Mouse (Mus musculus) layer of hippocampus, adult 9-11 months (tissue): ENCODE data around the gene Trpm2.
A peak's percentile ranks its signal among the peaks of the same experiment; 100 is the strongest.

ENCODE experiments used
- DNase-seq: peaks from one replicate; pipeline ENCODE4 v3.0.0; 2022

Trpm2 gene

GRCm38 (mm10) chr10:77901871-77902210 is 68.5 kb downstream of the Trpm2 start:
- no peak for DNase-seq

- no peak for DNase-seq
Measured at GRCm38 (mm10) chr10:77900903-77901818, 69.2 kb downstream of the Trpm2 start.

GRCm38 (mm10) chr10:77900126-77900525 is 70.2 kb downstream of the Trpm2 start:
- no peak for DNase-seq

GRCm38 (mm10) chr10:77895562-77895961 is 74.8 kb downstream of the Trpm2 start:
- no peak for DNase-seq

- peak; percentile 56 for DNase-seq
Measured at GRCm38 (mm10) chr10:77890987-77891565, 79.3 kb downstream of the Trpm2 start.

GRCm38 (mm10) chr10:77886007-77886747 is 84.2 kb downstream of the Trpm2 start:
- no peak for DNase-seq

GRCm38 (mm10) chr10:77882553-77882952 is 87.8 kb downstream of the Trpm2 start:
- DNase-seq = no peak

GRCm38 (mm10) chr10:77880305-77880704 is 90.1 kb downstream of the Trpm2 start:
- peak; percentile 49 for DNase-seq

- no peak for DNase-seq
Measured at GRCm38 (mm10) chr10:77878985-77879384, 91.4 kb downstream of the Trpm2 start.

- no peak for DNase-seq
Measured at GRCm38 (mm10) chr10:77869651-77870050, 100.7 kb downstream of the Trpm2 start.

GRCm38 (mm10) chr10:77867546-77867945 is 102.8 kb downstream of the Trpm2 start:
- DNase-seq = no peak

- DNase-seq = no peak
Measured at GRCm38 (mm10) chr10:77864762-77865143, 105.6 kb downstream of the Trpm2 start.

GRCm38 (mm10) chr10:77864067-77864761 is 106.1 kb downstream of the Trpm2 start:
- no peak for DNase-seq

GRCm38 (mm10) chr10:77861675-77862074 is 108.7 kb downstream of the Trpm2 start, which contains the start of gene Gm3285:
Gene Gm3285, plus strand, starts transcription at chr10:77861975.
- no peak for DNase-seq
